Mouse (Mus musculus) bone marrow, adult 2 months (tissue): Measurements from ENCODE around the gene Uxs1.

Source experiments
- CTCF ChIP-seq: fragments of 200-500 bp; IDR thresholded peaks from 2 replicates; pipeline ENCODE4 v1.5.1; 2011; ENCODE audit warnings: low read length, control low read depth; ENCODE audit not compliant: control insufficient read depth, insufficient read depth
- POLR2A ChIP-seq: fragments of 200-500 bp; IDR thresholded peaks from 2 replicates; pipeline ENCODE4 v1.6.1; 2011; ENCODE audit warnings: low read depth, mild to moderate bottlenecking, control low read depth, low read length, borderline replicate concordance; ENCODE audit not compliant: control insufficient read depth

DNA sequence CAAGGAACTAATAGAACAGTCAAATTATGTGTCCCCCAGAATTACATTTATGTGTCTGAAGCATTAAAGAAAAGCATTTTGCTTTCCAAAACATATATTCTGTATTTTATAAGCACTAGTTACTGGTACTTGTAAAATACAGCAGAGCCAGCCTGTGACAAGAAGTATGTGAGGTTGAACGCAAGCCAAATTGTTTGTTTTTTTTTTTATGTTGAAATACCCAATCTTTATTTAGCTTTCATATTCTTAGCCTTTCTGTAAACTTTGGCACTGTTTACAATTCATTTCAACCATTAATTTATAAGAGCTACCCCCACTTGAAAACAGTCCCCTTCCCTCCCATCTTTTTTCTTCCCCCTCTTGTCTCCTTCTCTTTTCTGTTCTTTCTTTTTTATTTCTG, 28.0 kb upstream of the Uxs1 start:
- TF ChIP-seq CTCF (no peak), POLR2A (no peak)
